Mouse (Mus musculus) small intestine, adult 2 months (tissue): ENCODE measurements around the gene Syne1.

Experiments
- CTCF ChIP-seq: fragments of 200-500 bp; IDR thresholded peaks from 2 replicates; pipeline ENCODE4 v1.5.1; 2012; ENCODE audit warnings: low read depth, mild to moderate bottlenecking, control low read depth, inconsistent platforms, low read length, moderate library complexity, mixed read lengths; ENCODE audit not compliant: insufficient replicate concordance, insufficient read length; ENCODE audit errors: extremely low read depth
- POLR2A ChIP-seq: fragments of 200-500 bp; IDR thresholded peaks from 2 replicates; pipeline ENCODE4 v1.6.1; 2012; ENCODE audit warnings: low read depth, mild to moderate bottlenecking, control low read depth, inconsistent platforms, low read length, moderate library complexity

- no peak for TF ChIP-seq CTCF
- TF ChIP-seq POLR2A: no peak
Measured at GRCm38 (mm10) chr10:5522276-5522675, 29.0 kb downstream of the Syne1 start.
